Mouse (Mus musculus): ENCODE data around the gene Ube3a. TPM values are rescaled to one million over a fixed set of nuclear protein-coding genes. Genes with fewer than 3 reads are reported as not detected.

Ube3a gene
- polyA plus RNA-seq, 1 experiment from 2014 or later: 166 TPM

DNA sequence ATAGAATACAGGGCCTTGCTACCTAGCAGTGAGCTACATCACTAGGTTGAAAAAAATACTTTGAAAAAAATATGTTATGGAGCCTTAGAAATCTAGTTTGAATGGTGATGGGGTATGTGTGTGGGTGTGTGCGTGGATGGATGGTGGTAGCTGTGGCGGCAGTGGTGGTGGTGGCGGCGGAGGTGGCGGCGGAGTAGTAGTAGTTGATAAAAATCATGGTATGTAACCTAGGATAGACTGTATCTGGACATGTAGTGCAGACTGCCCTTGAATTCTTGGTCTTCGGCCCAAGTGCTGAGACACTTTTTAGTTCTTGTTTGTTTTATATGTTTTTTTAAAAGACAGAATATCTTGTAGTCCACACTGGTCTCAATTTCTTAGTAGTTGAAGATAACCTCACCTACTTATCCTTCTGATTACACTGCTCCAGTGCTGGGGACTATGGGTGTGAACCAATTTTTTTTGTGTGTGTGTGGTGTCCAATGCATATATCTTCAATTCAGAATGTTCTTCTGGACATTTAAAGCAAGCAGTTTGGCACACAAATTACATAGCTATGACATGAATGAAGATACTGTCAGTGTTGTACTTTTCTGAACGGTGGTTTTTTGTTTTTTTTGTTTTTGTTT is 6.3 kb downstream of the Ube3a start:
- H3K4me2 ChIP-seq (ENCODE audit: low read length): no peak overlapping the region
- H3K9ac ChIP-seq (ENCODE audit: low read depth, low read length): no peak overlapping the region
- 94% methylated on average over 8 of the region's 8 CpGs for WGBS
- H3K4me3 ChIP-seq (ENCODE audit: low read length): no peak overlapping the region
- ATAC-seq: no peak
- no peaks in the 10 kb centered on the region for H3K36me3 ChIP-seq (ENCODE audit: control insufficient read depth, insufficient read depth, low read length)
- no peaks in the 10 kb centered on the region for H3K9me3 ChIP-seq (ENCODE audit: control insufficient read depth, low read length)
- peaks cover 5% of the 10 kb centered on the region; the same call in 1 of the 2 replicates for H3K4me1 ChIP-seq (ENCODE audit: control insufficient read depth, insufficient read depth, low read depth, low read length)
- H3K27ac ChIP-seq (ENCODE audit: low read depth, low read length): no peak overlapping the region
- no peaks in the 10 kb centered on the region for H3K27me3 ChIP-seq (replicated peaks; ENCODE audit: control insufficient read depth, insufficient read depth, low read length)

DNA sequence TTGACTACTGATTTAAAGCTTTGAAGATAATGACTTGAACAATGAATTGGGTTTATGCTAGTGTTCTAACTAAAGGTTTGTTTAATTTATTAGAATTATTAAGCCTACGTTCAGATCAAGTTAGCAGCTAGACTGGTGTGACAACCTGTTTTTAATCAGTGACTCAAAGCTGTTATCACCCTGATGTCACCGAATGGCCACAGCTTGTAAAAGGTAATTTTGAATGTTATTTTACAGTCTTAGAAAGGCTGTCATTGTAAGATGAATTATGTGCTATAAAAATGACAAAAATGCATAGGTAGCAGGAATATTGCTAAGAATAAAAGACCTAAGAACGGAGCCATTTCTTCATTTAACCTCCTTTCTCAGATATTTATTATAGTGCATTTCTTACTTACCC is 14.7 kb downstream of the Ube3a start:
- WGBS: 80% methylated on average over 3 of the region's 3 CpGs
- Histone ChIP-seq H3K27ac (ENCODE audit: low read depth, low read length) (no peak overlapping the region), H3K9me3 (ENCODE audit: control insufficient read depth, low read length) (no peaks in the 10 kb centered on the region), H3K9ac (ENCODE audit: low read depth, low read length) (no peak overlapping the region), H3K4me3 (ENCODE audit: low read length) (no peak overlapping the region), H3K36me3 (ENCODE audit: control insufficient read depth, insufficient read depth, low read length) (no peaks in the 10 kb centered on the region; the same call in 1 of the 2 replicates), H3K27me3 (replicated peaks; ENCODE audit: control insufficient read depth, insufficient read depth, low read length) (no peaks in the 10 kb centered on the region), H3K4me1 (ENCODE audit: control insufficient read depth, insufficient read depth, low read depth, low read length) (no peaks in the 10 kb centered on the region), H3K4me2 (ENCODE audit: low read length) (no peak overlapping the region)
- ATAC-seq: no peak

- Histone ChIP-seq H3K9ac (ENCODE audit: low read depth, low read length) (no peak overlapping the region), H3K27me3 (replicated peaks; ENCODE audit: control insufficient read depth, insufficient read depth, low read length) (no peaks in the 10 kb centered on the region), H3K27ac (ENCODE audit: low read depth, low read length) (no peak overlapping the region), H3K9me3 (ENCODE audit: control insufficient read depth, low read length) (no peaks in the 10 kb centered on the region), H3K4me2 (ENCODE audit: low read length) (no peak overlapping the region), H3K36me3 (ENCODE audit: control insufficient read depth, insufficient read depth, low read length) (peaks cover 3% of the 10 kb centered on the region), H3K4me1 (ENCODE audit: control insufficient read depth, insufficient read depth, low read depth, low read length) (no peaks in the 10 kb centered on the region), H3K4me3 (ENCODE audit: low read length) (no peak overlapping the region)
- peak; percentile 58; the same call in 1 of the 2 replicates for ATAC-seq
- WGBS: 98% methylated on average over 2 of the region's 2 CpGs
Measured at GRCm38 (mm10) chr7:59245541-59245940, 17.0 kb downstream of the Ube3a start.

GRCm38 (mm10) chr7:59253373-59253772 is 24.8 kb downstream of the Ube3a start:
- peaks cover 3% of the 10 kb centered on the region; the same call in 1 of the 2 replicates for H3K9me3 ChIP-seq (ENCODE audit: control insufficient read depth, low read length)
- no peak overlapping the region for H3K27ac ChIP-seq (ENCODE audit: low read depth, low read length)
- no peaks in the 10 kb centered on the region for H3K4me1 ChIP-seq (ENCODE audit: control insufficient read depth, insufficient read depth, low read depth, low read length)
- H3K36me3 ChIP-seq (ENCODE audit: control insufficient read depth, insufficient read depth, low read length): peaks cover 19% of the 10 kb centered on the region
- no peak overlapping the region for H3K4me2 ChIP-seq (ENCODE audit: low read length)
- 95% methylated on average over 2 of the region's 2 CpGs for WGBS
- H3K27me3 ChIP-seq (replicated peaks; ENCODE audit: control insufficient read depth, insufficient read depth, low read length): no peaks in the 10 kb centered on the region
- H3K4me3 ChIP-seq (ENCODE audit: low read length): no peak overlapping the region
- no peak overlapping the region for H3K9ac ChIP-seq (ENCODE audit: low read depth, low read length)
- no peak for ATAC-seq

- 89% methylated on average over 1 of the region's 1 CpGs for WGBS
- Histone ChIP-seq H3K36me3 (ENCODE audit: control insufficient read depth, insufficient read depth, low read length) (0 out of 2 replicates have a peak, but pooled peaks cover under 1% of the 10 kb centered on the region), H3K27me3 (replicated peaks; ENCODE audit: control insufficient read depth, insufficient read depth, low read length) (no peaks in the 10 kb centered on the region), H3K27ac (ENCODE audit: low read depth, low read length) (no peak overlapping the region), H3K4me3 (ENCODE audit: low read length) (no peak overlapping the region), H3K9ac (ENCODE audit: low read depth, low read length) (no peak overlapping the region), H3K4me2 (ENCODE audit: low read length) (no peak overlapping the region), H3K4me1 (ENCODE audit: control insufficient read depth, insufficient read depth, low read depth, low read length) (no peaks in the 10 kb centered on the region), H3K9me3 (ENCODE audit: control insufficient read depth, low read length) (no peaks in the 10 kb centered on the region)
- ATAC-seq: no peak
Measured at GRCm38 (mm10) chr7:59265538-59265937, 37.0 kb downstream of the Ube3a start.

DNA sequence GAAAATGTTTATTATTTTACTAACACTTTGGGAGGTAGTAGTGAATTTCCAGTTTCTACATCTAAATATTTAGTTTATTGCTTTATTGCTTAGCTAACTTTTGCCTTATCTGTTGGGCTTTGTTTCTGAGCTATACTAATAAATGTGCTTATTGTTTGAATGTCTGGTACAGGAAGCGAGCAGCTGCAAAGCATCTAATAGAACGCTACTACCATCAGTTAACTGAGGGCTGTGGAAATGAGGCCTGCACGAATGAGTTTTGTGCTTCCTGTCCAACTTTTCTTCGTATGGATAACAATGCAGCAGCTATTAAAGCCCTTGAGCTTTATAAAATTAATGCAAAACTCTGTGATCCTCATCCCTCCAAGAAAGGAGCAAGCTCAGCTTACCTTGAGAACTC is 43.2 kb downstream of the Ube3a start:
- ATAC-seq: no peak
- WGBS: 78% methylated on average over 4 of the region's 4 CpGs
- H3K9ac ChIP-seq (ENCODE audit: low read depth, low read length): no peak overlapping the region

DNA sequence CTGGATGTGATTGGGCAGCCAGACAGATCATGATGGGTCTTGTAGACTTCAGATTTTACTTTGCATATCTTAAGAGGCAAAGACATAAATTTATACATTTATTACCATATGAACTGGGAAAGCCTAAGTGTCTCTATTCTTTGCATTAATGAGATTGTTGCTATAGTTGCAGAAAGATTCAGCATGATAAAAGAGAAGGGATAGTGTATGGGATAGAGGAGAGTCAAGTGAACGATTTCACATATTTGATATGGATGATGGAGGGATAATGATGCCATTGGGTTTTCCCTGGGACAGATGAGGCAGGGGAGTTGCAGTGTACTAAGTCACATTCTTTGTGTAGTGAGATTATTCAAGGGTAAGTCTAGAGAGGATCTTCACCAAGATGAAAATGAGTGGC is 84.0 kb downstream of the Ube3a start:
- Histone ChIP-seq H3K4me1 (ENCODE audit: control insufficient read depth, insufficient read depth, low read depth, low read length) (no peaks in the 10 kb centered on the region), H3K4me3 (ENCODE audit: low read length) (no peak overlapping the region), H3K4me2 (ENCODE audit: low read length) (no peak overlapping the region), H3K36me3 (ENCODE audit: control insufficient read depth, insufficient read depth, low read length) (peaks cover 10% of the 10 kb centered on the region; the same call in 1 of the 2 replicates), H3K27ac (ENCODE audit: low read depth, low read length) (no peak overlapping the region), H3K9ac (ENCODE audit: low read depth, low read length) (no peak overlapping the region), H3K9me3 (ENCODE audit: control insufficient read depth, low read length) (no peaks in the 10 kb centered on the region), H3K27me3 (replicated peaks; ENCODE audit: control insufficient read depth, insufficient read depth, low read length) (no peaks in the 10 kb centered on the region)
- no peak for ATAC-seq
- WGBS: 77% methylated on average over 1 of the region's 1 CpGs

More for the DNA sequence above, 43.2 kb downstream of the Ube3a start:
- Histone ChIP-seq H3K4me3 (ENCODE audit: low read length) (no peak overlapping the region), H3K9me3 (ENCODE audit: control insufficient read depth, low read length) (no peaks in the 10 kb centered on the region), H3K27me3 (replicated peaks; ENCODE audit: control insufficient read depth, insufficient read depth, low read length) (no peaks in the 10 kb centered on the region), H3K4me1 (ENCODE audit: control insufficient read depth, insufficient read depth, low read depth, low read length) (no peaks in the 10 kb centered on the region), H3K36me3 (ENCODE audit: control insufficient read depth, insufficient read depth, low read length) (peaks cover 10% of the 10 kb centered on the region), H3K27ac (ENCODE audit: low read depth, low read length) (no peak overlapping the region), H3K4me2 (ENCODE audit: low read length) (no peak overlapping the region)

DNA sequence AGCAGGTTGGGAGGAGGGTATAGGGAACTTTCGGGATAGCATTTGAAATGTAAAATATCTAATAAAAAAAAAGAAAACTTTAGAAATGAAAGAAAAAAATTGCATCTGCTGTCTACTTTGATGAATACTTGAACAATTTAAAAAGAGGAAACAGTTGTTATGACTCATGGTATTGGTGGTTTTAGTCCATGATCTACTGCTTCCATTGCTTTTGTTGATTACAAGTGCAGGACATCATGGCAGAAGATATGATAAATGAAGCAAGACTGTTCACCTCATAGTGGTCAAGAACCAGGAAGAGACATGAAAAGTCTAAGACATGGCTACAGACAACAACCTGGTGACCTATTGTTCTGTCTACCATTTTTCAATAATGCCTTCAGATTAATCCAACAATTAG is 94.2 kb downstream of the Ube3a start:
- no peaks in the 10 kb centered on the region for H3K27me3 ChIP-seq (replicated peaks; ENCODE audit: control insufficient read depth, insufficient read depth, low read length)
- no peaks in the 10 kb centered on the region for H3K9me3 ChIP-seq (ENCODE audit: control insufficient read depth, low read length)
- no peaks in the 10 kb centered on the region for H3K36me3 ChIP-seq (ENCODE audit: control insufficient read depth, insufficient read depth, low read length)
- H3K4me2 ChIP-seq (ENCODE audit: low read length): no peak overlapping the region
- WGBS: 97% methylated on average over 1 of the region's 1 CpGs
- H3K4me1 ChIP-seq (ENCODE audit: control insufficient read depth, insufficient read depth, low read depth, low read length): no peaks in the 10 kb centered on the region
- H3K9ac ChIP-seq (ENCODE audit: low read depth, low read length): no peak overlapping the region
- H3K4me3 ChIP-seq (ENCODE audit: low read length): no peak overlapping the region
- H3K27ac ChIP-seq (ENCODE audit: low read depth, low read length): no peak overlapping the region
- ATAC-seq: no peak
